Mouse (Mus musculus): Measurements from ENCODE around the gene Cpt1c.
A peak's percentile ranks its signal among the peaks of the same experiment; 100 is the strongest.
"Not testable (repeated sequence)": the region's sequence is repeated elsewhere in the genome, so short reads cannot be mapped to it uniquely, and the experiment has no call there.

The Cpt1c gene

DNA sequence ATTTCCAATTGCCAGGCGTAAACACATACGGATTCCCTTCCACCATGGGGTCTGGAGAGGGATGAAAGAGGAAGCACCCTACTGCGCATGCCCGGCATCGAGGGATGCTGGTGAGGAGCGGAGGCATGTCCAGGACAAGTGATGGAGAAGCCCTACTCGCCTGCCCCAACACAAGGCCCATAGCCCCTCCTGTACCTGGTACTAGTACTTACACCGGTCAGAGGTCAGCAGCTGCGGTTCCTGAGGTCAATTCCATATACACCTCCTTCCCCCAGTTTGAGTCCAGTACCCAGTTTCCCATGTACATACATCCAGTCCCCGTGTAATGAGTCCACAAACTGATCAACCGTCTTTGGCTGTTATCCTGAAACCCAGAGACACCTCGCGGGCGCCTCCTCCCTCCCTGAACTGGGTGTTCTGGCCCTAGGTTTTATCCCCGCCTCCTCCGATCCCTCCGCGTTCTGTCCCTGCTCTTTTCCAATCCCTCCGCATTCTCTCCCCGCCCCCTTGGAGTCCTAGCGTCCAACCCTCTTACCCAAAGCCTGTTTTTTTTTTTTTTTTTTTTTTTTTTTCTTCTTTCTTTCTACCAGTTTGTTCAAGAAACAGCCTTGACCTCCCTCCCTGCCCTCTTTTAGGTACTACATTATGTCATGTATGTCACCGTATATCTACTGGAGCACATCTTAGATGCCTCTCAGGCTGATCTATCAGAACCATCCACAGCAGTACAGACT lies at the start of gene Cpt1c:
TSS of gene Cpt1c (minus strand) at position 469 of the 734 bp plus-strand sequence.
- no peak for DNase-seq (ENCODE audit: low read depth, low spot score)

DNA sequence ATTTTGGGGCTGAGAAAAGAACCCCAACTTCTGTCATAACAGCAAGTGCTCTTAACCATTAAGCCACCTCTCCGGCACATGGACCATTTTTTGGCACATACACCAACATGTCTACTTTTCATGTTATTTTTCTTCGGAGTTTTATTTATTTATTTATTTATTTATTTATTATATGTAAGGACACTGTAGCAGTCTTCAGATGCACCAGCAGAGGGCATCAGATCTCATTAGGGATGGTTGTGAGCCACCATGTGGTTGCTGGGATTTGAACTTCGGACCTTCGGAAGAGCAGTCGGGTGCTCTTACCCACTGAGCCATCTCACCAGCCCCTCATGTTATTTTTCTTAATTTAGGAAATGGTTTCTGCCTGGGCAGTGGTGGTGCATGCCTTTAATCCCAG lies 49.1 kb upstream of the Cpt1c start:
- not testable (repeated sequence) for DNase-seq (ENCODE audit: low read depth, low spot score)

DNA sequence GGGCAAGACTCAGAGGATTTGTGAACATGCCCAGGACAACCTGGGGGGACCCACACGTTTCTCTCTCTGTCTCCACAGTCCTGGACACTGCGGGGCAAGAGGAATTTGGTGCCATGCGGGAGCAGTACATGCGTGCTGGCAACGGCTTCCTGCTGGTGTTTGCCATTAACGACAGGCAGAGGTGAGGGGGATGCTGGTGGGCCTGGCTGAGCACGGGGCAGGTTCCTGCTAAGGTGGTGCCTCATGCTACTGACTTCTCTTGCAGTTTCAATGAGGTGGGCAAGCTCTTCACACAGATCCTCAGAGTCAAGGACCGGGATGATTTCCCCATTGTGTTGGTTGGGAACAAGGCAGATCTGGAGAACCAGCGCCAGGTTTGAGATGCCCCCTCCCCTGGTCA lies 45.6 kb upstream of the Cpt1c start:
- no peak for DNase-seq (ENCODE audit: low read depth, low spot score)

DNA sequence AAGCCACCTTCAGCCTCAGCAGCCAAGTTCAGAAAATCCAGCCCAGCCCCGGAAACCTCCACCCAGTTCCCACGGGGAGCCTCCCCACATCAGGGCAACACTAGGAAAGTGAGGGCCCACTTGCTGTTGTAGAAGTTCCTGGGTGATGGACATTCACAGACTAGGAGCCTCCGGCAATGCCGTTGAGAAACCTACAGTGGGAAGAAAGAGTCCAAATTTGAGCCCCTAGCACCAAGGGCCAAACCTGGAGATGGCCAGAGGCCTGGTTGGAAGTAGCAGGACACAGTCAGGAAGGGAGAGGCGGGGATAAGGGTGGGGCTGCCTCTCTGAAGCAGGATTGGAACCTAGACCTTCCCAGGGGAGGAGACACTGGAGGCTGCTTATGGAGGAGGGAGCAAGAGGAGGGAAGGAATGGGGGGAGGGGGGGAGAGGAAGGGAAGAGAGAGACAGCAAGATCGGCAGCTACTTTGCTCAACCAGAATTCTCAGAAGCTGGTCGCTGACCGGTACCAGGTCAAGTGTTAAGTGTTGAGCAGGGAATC lies 44.5 kb upstream of the Cpt1c start:
- no peak for DNase-seq (ENCODE audit: low read depth, low spot score)

DNA sequence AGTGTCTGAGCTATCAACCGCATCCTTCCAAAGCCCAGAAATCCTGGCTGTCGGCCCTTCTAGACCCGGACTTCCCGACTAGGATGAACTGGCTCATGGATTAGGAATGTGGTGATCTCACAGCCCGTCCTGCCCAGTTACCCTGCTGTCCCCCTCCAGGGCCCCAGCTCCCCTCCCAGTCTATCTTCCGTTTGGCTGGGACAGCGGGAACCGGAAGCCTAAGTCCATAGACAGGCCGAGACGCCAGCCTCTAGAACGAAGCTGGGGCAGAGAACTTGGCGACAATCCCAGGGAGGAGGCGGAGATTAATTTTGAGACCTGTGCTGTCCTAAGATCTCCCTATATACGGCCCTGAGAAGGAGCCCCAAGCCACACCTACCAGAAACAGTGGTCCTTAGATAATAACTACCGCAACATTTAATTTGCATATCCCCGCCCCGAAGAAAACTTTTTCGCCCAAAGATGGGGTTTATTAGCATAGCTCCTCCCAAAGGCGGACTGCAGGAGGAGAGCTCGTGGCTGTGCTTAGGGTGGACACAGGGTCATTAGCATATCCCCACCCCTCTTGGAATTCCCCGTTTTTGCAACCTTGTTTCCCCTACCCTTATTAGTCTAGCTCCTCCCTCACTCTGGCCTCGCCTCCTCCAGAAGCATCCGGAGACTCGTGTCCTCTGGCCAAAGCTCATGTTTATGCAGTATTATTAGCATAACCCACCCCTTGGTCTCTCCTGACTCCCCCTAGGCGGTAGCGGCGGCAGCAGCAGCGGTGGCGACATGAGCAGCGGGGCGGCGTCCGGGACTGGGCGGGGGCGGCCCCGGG lies 42.8 kb upstream of the Cpt1c start, which contains the start of gene Rras:
TSS of gene Rras (plus strand) at position 720 of the 820 bp plus-strand sequence.
- peak; percentile 93 for DNase-seq (ENCODE audit: low read depth, low spot score)

DNA sequence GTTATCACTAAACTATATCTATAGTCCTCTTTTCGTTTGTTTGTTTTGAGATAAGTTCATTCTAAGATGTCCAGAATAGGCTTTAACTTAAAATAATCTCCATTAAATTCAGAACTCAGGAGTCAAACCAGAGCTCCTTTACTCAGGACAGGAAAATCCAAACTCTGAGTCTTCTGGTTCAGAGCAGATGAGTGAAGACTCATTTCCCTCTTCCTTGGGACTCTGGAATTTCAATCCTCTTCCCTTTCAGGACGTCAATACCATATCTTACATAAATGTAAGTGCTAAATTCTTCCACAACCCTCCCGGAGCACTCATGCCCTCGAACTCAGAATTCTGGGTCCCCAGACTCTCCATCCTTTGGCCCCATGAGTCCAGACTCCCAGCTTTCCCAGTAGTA lies 42.1 kb upstream of the Cpt1c start:
- no peak for DNase-seq (ENCODE audit: low read depth, low spot score)

DNA sequence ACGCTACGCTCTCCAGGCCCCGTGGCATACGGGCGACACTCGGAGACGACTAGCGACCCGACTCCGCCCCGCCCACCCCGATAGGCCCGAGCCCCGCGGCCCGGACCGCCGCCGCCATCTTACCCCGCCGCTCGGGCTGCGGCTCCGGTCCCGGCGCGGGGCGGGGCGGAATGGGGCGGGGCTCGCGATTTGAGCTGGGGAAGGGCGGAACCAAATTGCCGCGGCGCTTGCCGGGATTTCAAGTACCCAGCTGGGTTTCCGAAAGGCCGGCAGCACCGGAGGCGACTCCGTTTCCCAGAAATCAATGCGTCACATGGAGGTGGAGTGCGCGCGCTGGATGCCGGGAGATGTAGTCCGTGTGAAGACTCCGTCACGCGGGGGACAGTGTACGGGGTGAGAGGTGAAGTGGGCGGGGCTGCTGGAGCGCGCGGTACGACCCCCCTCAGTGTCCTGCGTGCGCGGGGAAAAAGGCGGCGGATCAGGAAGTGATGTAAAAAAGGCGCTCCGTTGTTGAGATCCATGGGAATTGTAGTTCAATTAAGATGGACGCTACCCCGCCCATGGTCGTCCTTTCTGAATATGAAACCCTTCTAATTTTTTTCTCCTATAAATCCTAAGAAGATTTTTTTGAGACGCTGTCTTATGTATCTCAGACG lies 41.4 kb upstream of the Cpt1c start, which contains the start of gene Scaf1:
TSS of gene Scaf1 (minus strand) at position 407 of the 656 bp plus-strand sequence.
- DNase-seq (ENCODE audit: low read depth, low spot score), result peak; percentile 96

DNA sequence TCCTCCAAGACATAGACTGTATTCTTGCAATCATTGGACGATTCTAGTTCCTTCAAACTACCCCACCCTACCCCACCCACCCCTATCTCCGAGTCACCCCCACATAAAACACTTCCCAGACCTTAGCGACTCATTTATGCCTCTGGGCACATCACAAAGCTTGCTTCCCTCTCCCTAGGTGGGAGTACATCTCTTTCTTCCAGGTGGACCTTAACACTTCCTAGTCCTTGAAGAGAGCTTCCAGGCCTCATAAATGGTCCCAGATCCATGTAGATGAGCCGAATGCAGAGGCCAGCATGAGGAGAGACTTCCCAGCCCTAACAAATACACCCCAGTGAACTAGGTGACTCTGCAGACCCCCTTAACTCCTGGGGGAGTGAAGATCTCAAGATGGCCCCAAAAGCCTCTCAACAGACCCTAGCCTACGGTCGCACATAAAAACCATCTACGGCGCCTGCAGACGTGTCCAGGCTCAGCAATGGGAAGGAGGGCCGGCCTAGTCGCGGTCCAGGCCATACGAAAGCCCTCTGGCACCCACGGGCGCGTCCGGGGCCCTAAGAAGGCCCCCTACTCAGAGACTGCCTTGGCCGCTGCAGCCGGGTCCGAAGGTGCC lies 40.8 kb upstream of the Cpt1c start:
- DNase-seq (ENCODE audit: low read depth, low spot score), result no peak

DNA sequence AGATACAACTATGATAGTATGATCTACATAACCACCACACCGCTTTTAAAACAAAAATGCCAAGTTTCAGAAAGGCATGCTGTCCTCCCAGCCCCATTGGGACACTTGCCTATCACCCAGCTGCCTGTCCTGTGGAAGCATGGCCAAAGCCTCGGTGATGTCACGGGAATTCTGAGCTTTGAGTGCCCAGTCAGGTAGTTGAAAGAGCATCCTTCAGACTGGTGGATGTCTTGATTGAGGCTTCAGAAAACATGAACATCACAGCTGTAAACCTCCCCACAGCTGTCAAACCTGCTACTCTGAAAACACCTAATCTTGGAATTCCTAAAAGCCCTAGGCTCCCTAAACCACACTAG lies 39.4 kb upstream of the Cpt1c start:
- DNase-seq (ENCODE audit: low read depth, low spot score), result no peak

DNA sequence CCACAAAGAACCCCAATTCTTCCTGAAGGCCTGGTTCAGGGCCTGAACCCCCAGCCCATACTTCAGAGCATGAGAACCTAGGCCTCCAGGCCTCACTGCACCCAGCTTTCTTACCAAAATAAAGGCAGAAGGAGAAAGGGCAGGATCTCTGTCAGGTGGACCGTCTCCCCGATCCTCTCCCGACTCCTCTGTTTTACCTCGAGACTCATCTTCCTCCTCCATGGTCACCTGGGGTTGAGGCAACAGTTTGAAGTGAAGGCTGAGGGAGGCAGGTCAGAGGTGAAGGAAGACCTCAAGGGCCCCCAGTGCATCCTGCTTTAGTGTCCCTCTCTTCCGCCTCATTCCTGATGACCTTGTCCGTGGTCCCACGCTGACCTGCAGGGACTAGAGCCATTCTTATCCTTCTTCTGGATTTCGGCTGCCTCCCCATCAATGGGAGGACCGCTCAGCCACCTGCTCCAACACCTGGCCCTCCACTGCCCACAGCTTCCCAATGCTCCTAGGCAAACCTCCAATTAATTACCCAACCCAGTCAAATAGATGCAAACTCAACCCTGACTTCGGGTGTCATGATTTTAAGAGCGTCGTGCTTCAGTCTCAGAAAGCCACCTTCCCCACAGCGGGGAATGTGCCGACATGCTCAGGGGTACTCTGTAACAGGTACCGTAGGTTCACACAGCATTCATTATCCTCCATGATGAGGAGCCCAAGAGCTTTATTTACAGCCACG lies 38.9 kb upstream of the Cpt1c start:
- no peak for DNase-seq (ENCODE audit: low read depth, low spot score)

DNA sequence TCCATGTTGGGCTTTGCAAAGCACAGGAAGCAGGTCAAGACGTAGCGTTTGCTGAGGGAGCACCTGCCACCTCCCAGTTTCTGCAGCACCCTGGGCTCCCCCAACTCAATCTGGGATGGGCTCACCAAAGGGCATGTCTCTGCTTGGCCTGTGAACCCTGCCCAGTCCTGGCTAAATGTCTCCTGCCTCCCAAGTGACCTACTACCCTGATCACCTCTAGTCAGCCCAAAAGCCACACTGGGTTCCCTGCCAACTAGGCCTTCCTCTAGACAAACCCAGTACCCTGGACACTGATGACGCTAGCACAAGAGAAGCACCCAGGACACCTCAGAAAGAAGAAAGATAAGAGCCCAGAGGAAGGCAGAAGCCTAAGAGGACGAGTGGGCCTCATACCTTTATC lies 38.2 kb upstream of the Cpt1c start:
- DNase-seq (ENCODE audit: low read depth, low spot score), result no peak

DNA sequence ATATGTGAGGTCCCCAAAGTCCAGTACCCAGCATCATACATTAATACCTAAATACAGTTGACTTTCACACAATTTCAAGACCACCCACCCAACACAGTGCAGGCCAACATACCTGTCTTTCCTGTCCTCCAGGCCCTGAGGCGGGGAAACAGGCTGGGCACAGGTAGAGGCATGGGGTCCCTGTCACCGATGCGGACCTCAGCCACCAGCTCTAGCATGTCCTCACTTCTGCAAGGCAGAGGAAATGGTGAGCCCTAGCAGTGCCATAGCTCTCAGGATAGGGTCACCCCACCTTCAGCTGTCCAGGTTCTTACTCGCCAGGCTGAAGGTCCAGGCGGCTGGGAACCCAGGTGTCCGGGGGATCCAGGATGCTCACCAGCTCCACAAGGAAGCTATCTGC lies 37.4 kb upstream of the Cpt1c start:
- DNase-seq (ENCODE audit: low read depth, low spot score), result no peak

DNA sequence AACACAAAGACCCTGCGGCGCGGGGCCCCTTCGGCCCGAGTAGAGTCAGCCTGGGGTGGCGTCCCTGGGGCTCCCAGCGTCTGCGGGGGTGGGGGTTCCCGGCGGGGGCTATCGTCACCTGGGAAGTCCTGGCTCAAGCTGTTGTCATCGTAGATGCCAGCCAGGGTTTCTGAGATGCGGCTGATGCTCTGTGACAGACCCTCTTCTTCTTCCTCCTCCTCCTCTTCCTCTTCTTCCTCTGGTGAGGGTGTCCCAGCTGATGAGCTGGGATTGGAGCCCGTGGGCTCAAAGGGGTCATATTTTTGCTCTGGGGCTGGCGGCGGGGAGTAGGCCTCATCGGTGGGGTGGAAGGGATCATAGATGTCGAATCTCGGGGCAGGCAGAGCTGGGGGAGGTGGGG lies 33.8 kb upstream of the Cpt1c start:
- DNase-seq (ENCODE audit: low read depth, low spot score), result no peak

DNA sequence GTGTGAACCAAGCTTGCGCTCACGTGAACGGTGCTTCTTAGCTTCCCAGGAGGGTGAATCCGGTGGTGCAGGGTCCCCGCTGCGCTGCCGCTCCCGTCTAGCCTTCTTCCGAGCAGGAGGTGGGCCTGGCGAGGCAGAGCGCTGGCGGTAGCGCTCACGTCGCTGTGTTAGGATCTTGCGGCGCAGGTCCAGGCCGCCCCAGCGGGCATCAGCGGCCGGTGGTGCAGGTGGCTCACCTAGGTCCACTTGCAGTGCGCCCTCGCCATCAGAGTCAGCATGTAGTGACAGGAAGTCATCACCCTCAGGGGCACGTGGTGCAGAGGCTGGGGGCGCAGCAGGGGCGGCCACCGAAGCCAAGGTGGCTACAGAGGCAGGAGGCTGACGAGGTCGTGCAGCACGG lies 33.2 kb upstream of the Cpt1c start:
- DNase-seq (ENCODE audit: low read depth, low spot score), result no peak

DNA sequence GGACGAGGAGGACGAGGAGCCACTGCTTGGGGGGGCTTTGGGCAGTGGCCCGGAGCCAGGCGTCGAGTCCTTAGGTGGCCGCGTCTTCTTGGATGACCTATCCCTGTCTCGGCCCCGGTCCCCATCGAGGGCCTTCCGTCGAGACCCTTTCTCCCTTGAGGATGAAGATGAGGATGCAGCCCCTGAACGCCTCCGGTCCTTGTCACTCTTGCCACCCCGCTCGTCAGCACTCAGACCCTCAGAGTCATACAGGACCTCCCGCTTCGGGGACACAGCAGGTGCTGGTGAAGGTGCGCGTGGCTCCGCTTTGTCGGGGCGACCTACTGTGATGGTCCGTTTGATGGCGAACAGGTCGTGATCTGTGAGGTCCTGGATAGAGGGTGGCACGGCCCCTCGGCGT lies 32.5 kb upstream of the Cpt1c start:
- DNase-seq (ENCODE audit: low read depth, low spot score), result no peak

DNA sequence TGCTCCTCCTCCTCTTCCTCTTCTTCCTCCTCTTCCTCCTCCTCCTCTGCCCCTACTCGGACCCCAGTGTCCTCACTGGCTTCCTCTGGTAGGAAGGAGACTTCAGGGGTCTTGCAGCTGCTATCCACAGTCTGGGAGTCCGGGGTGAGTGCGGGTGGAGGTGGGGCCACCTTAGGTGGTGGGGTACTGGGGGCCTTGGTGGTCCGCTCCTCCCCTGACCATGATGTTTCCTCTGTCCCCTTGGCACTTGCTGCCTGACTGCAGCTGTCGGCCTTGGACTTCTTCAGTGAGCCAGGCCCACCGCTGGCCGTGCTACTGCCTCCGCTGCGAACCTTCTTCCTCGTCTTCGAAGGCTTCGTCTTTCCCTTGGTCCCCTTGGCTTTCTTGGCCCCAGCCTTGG lies 31.9 kb upstream of the Cpt1c start:
- DNase-seq (ENCODE audit: low read depth, low spot score), result no peak

DNA sequence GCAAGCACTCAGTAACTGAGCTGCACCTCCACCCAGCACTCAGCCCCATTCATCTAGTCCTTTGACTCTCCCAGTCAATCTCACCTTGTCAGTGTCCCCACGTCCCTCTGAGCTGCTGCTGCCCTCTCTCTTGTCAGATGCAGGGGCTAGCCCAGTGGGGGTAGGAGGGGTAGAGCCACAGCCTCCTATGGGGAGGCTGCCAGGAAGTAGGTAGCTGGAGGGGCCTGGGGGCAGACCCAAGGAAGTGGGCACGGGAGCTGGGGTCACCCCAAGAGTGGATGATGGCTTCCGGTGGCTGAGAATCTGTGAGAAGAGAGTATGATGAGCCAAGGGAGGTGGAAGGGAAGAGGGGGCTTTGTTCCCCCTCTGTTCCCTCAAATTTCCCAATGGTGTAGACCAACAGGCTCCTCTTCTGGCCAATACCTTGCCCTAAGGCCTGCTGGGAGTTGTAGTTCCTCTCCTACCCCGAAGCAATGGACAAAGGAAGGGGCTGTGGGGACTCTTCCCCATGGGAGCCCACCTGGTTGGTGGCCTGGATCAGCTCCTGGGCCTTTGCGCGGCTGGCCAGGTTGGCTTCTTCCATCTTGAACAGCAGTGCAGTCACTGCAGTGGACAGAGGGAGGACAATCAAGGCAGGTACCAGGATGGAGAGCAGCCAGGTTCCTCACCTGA lies 30.8 kb upstream of the Cpt1c start:
- DNase-seq (ENCODE audit: low read depth, low spot score), result no peak

DNA sequence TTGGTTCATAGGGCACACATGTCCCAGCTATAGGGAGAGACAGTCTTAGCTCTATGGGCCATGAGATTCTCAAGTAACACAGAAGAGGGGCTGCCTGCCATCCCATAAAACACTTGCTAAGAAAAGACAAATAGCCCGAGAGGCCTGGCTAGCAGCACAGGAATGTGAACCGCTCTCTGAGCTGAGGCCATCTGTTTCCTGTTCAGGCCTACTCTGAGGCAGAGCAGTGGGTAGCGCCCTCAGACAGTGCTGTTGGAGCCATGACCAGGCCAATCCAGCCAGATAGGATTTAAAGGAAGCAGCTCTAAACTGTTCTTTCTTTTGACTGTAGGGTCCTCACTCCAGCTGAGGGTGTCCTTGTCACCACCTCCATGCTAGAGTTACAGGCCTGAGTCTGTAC lies 29.9 kb upstream of the Cpt1c start:
- no peak for DNase-seq (ENCODE audit: low read depth, low spot score)

DNA sequence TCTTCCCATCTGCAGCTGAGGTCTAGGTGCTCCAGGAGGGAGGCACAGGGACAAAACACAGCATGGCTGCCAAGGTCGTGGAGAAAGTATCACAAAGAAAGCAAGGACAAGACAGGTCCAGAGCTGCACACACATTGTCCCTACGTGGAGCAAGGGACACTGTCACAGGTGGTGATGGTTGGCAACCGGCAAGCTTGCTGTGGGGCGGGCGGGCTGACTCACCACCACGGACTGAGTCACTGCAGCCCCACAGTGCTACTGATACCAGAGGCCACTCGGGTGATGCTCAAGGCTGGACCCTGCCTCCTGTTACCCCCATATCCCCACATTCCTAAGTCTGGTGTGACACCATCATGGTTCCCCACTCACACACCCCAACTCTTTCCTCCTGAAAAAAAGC lies 27.8 kb upstream of the Cpt1c start:
- no peak for DNase-seq (ENCODE audit: low read depth, low spot score)

DNA sequence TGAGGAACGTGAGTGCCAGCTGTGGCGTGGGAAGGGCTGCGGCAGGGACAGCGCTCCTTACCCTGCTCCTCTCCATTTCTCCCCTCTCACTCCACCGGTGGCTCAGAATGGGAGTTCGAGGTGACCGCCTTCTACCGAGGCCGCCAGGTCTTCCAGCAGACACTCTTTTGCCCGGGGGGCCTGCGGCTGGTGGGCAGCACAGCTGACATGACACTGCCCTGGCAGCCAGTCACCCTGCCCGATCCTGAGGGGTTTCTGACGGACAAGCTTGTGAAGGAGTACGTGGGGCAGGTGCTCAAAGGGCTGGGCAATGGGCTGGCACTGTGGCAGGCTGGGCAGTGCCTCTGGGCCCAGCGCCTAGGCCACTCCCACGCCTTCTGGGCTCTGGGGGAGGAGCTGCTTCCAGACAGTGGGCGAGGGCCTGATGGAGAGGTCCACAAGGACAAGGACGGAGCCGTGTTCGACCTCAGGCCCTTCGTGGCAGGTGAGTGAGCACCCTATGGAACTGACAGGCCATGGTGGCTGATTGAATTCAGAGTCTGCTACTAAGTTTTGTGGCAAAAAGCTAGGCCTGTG lies 26.0 kb upstream of the Cpt1c start:
- DNase-seq (ENCODE audit: low read depth, low spot score), result no peak
